Mouse (Mus musculus): ENCODE data around the gene Dmwd. TPM values are rescaled to one million over a fixed set of nuclear protein-coding genes. Genes with fewer than 3 reads are reported as not detected.
A peak's percentile ranks its signal among the peaks of the same experiment; 100 is the strongest.

Dmwd gene
- total and polyA plus RNA-seq, 2 experiments from 2014 or later, result 33.1 to 134 TPM

GRCm38 (mm10) chr7:19046286-19047069 lies 29.5 kb upstream of the Dmwd start:
- H3K4me1 ChIP-seq (ENCODE audit: insufficient read depth, low read length), result no peaks in the 10 kb centered on the region
- no peak for TF ChIP-seq CTCF (IDR thresholded peaks at IDR 0.05)
- no peaks in the 10 kb centered on the region for H3K27me3 ChIP-seq (ENCODE audit: insufficient read depth, low read length)
- H3K4me2 ChIP-seq (ENCODE audit: low read depth, low read length, poor library complexity, severe bottlenecking), result no peak overlapping the region
- DNase-seq (ENCODE audit: low spot score) (peak; percentile 61), ATAC-seq (ENCODE audit: low FRiP score) (no peak)
- H3K4me3 ChIP-seq (ENCODE audit: low read depth, low read length), result no peak overlapping the region
- no peak overlapping the region for H3K9ac ChIP-seq (replicated peaks; ENCODE audit: low read length, poor library complexity, severe bottlenecking)
- H3K9me3 ChIP-seq (ENCODE audit: low read length), result no peaks in the 10 kb centered on the region
- peaks cover 95% of the 10 kb centered on the region for H3K36me3 ChIP-seq (ENCODE audit: insufficient read depth, low read length)
- WGBS, result 94% methylated on average over 11 of the region's 11 CpGs
- no peak overlapping the region for H3K27ac ChIP-seq (ENCODE audit: low read depth, low read length)

GRCm38 (mm10) chr7:19048006-19048527 lies 28.0 kb upstream of the Dmwd start:
- Histone ChIP-seq H3K4me2 (ENCODE audit: low read depth, low read length, poor library complexity, severe bottlenecking) (no peak overlapping the region), H3K9ac (replicated peaks; ENCODE audit: low read length, poor library complexity, severe bottlenecking) (no peak overlapping the region), H3K4me3 (ENCODE audit: low read depth, low read length) (no peak overlapping the region), H3K36me3 (ENCODE audit: insufficient read depth, low read length) (peaks cover 80% of the 10 kb centered on the region), H3K27me3 (ENCODE audit: insufficient read depth, low read length) (no peaks in the 10 kb centered on the region), H3K4me1 (ENCODE audit: insufficient read depth, low read length) (no peaks in the 10 kb centered on the region), H3K9me3 (ENCODE audit: low read length) (no peaks in the 10 kb centered on the region), H3K27ac (ENCODE audit: low read depth, low read length) (no peak overlapping the region)
- WGBS, result 90% methylated on average over 14 of the region's 14 CpGs
- no peak for TF ChIP-seq CTCF (IDR thresholded peaks at IDR 0.05)
- ATAC-seq (ENCODE audit: low FRiP score) (no peak), DNase-seq (ENCODE audit: low spot score) (no peak)

- DNase-seq (ENCODE audit: low spot score) (no peak), ATAC-seq (ENCODE audit: low FRiP score) (no peak)
- no peaks in the 10 kb centered on the region for H3K4me1 ChIP-seq (ENCODE audit: insufficient read depth, low read length)
- WGBS, result 82% methylated on average over 5 of the region's 5 CpGs
- H3K4me2 ChIP-seq (ENCODE audit: low read depth, low read length, poor library complexity, severe bottlenecking), result no peak overlapping the region
- no peak overlapping the region for H3K9ac ChIP-seq (replicated peaks; ENCODE audit: low read length, poor library complexity, severe bottlenecking)
- no peak for TF ChIP-seq CTCF (IDR thresholded peaks at IDR 0.05)
- H3K4me3 ChIP-seq (ENCODE audit: low read depth, low read length), result no peak overlapping the region
- no peaks in the 10 kb centered on the region for H3K9me3 ChIP-seq (ENCODE audit: low read length)
- H3K27ac ChIP-seq (ENCODE audit: low read depth, low read length), result no peak overlapping the region
- H3K27me3 ChIP-seq (ENCODE audit: insufficient read depth, low read length), result no peaks in the 10 kb centered on the region
- H3K36me3 ChIP-seq (ENCODE audit: insufficient read depth, low read length), result peaks cover 73% of the 10 kb centered on the region
These were observed 26.8 kb upstream of the Dmwd start for GRCm38 (mm10) chr7:19049252-19049651.

- Histone ChIP-seq H3K4me1 (ENCODE audit: insufficient read depth, low read length) (no peaks in the 10 kb centered on the region), H3K36me3 (ENCODE audit: insufficient read depth, low read length) (peaks cover 64% of the 10 kb centered on the region), H3K9me3 (ENCODE audit: low read length) (no peaks in the 10 kb centered on the region), H3K4me2 (ENCODE audit: low read depth, low read length, poor library complexity, severe bottlenecking) (no peak overlapping the region), H3K9ac (replicated peaks; ENCODE audit: low read length, poor library complexity, severe bottlenecking) (no peak overlapping the region), H3K4me3 (ENCODE audit: low read depth, low read length) (no peak overlapping the region), H3K27me3 (ENCODE audit: insufficient read depth, low read length) (no peaks in the 10 kb centered on the region), H3K27ac (ENCODE audit: low read depth, low read length) (no peak overlapping the region)
- DNase-seq (ENCODE audit: low spot score) (peak; percentile 24), ATAC-seq (ENCODE audit: low FRiP score) (no peak)
- 83% methylated on average over 8 of the region's 8 CpGs for WGBS
- TF ChIP-seq CTCF (IDR thresholded peaks at IDR 0.05), result no peak
These were observed 25.9 kb upstream of the Dmwd start for GRCm38 (mm10) chr7:19050172-19050571.

GRCm38 (mm10) chr7:19051161-19051560 lies 24.9 kb upstream of the Dmwd start:
- H3K9ac ChIP-seq (replicated peaks; ENCODE audit: low read length, poor library complexity, severe bottlenecking), result no peak overlapping the region
- DNase-seq (ENCODE audit: low spot score) (no peak), ATAC-seq (ENCODE audit: low FRiP score) (no peak)
- peaks cover 54% of the 10 kb centered on the region for H3K36me3 ChIP-seq (ENCODE audit: insufficient read depth, low read length)
- no peak overlapping the region for H3K4me3 ChIP-seq (ENCODE audit: low read depth, low read length)
- no peak for TF ChIP-seq CTCF (IDR thresholded peaks at IDR 0.05)
- no peak overlapping the region for H3K27ac ChIP-seq (ENCODE audit: low read depth, low read length)
- no peaks in the 10 kb centered on the region for H3K4me1 ChIP-seq (ENCODE audit: insufficient read depth, low read length)
- H3K27me3 ChIP-seq (ENCODE audit: insufficient read depth, low read length), result no peaks in the 10 kb centered on the region
- no peak overlapping the region for H3K4me2 ChIP-seq (ENCODE audit: low read depth, low read length, poor library complexity, severe bottlenecking)
- H3K9me3 ChIP-seq (ENCODE audit: low read length), result no peaks in the 10 kb centered on the region
- 69% methylated on average over 4 of the region's 4 CpGs for WGBS

- H3K4me2 ChIP-seq (ENCODE audit: low read depth, low read length, poor library complexity, severe bottlenecking), result no peak overlapping the region
- H3K9me3 ChIP-seq (ENCODE audit: low read length), result no peaks in the 10 kb centered on the region
- TF ChIP-seq CTCF (IDR thresholded peaks at IDR 0.05), result no peak
- H3K36me3 ChIP-seq (ENCODE audit: insufficient read depth, low read length), result peaks cover 40% of the 10 kb centered on the region
- no peak overlapping the region for H3K9ac ChIP-seq (replicated peaks; ENCODE audit: low read length, poor library complexity, severe bottlenecking)
- WGBS, result 89% methylated on average over 15 of the region's 15 CpGs
- no peaks in the 10 kb centered on the region for H3K4me1 ChIP-seq (ENCODE audit: insufficient read depth, low read length)
- H3K27me3 ChIP-seq (ENCODE audit: insufficient read depth, low read length), result no peaks in the 10 kb centered on the region
- no peak for DNase-seq (ENCODE audit: low spot score)
- ATAC-seq (ENCODE audit: low FRiP score), result no peak
- H3K27ac ChIP-seq (ENCODE audit: low read depth, low read length), result no peak overlapping the region
- H3K4me3 ChIP-seq (ENCODE audit: low read depth, low read length), result no peak overlapping the region
These were observed 23.5 kb upstream of the Dmwd start for GRCm38 (mm10) chr7:19052345-19053135.

Data from midbrain, postnatal 0 days (tissue).